Mouse (Mus musculus) adrenal gland (tissue): Measurements from ENCODE around the gene Mycl.

ENCODE experiments used
- intact Hi-C: fragments of 180-260 bp; cut with DNase I; formaldehyde crosslinking; loops from one replicate; pipeline ENCODE4 v1.15.1; 2025
- long read RNA-seq, 2 experiments: library from polyadenylated mRNA; unstranded; transcript quantifications; one replicate each; pipeline ENCODE4 v2.0.0; 2020; ENCODE audit warnings: borderline replicate concordance in 1 of 2; ENCODE audit not compliant: insufficient replicate concordance in 1 of 2

Mycl gene
- long read RNA-seq, experiment 1, partial matches to known transcripts = 0 of 1 reads
- long read RNA-seq, experiment 1, other reads (novel, unspliced or antisense) = 0 of 1 reads
- long read RNA-seq, experiment 2, partial matches to known transcripts = 0 of 1 reads
- long read RNA-seq, experiment 2, other reads (novel, unspliced or antisense) = 0 of 1 reads

DNA sequence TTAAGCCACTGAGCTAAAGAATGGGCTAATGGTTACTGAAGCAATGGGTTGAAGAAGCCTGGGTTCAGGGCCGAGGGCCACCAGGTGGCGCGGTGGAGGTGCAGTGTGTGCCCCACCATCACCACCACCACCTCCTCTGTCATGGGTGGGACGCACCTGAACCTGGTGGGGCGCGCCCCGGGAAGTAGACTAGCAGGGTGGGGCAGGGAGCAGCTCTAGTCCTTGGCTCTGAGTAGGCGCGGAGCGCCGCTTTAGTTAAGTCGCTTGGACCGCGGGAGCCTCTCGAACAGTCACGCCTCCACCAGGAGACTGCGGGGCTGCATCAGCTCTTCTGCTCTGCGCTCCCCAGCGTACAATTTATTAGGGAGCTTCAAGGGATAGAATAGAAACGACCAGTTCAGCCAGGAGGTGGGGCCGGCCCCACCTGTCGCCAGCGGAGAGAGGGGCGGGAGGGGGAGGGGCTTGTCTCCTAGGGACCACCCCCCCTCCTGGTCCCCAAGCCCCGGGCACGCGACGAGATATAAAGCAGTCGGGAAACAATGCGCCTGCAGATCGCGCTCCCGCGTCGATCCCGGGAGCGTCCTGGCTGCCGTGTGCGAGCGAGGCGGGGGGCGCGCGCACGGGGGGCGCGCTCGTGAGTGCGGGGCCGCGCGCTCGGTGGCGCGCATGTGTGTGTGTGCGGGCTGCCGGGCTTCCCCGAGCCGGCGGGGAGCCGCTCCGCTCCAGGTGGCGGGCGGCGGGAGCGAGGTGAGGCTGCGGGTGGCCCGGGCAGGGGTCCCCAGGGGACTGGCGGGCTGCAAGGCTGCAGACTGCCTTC, at the start of gene Mycl:
Mycl (plus strand) TSS at position 249 of the 817 bp plus-strand sequence.
- intact Hi-C loops = loop anchor here (2.0 kb wide), 1 partner anchor 87 kb away; no protein-coding TSS in a partner anchor

DNA sequence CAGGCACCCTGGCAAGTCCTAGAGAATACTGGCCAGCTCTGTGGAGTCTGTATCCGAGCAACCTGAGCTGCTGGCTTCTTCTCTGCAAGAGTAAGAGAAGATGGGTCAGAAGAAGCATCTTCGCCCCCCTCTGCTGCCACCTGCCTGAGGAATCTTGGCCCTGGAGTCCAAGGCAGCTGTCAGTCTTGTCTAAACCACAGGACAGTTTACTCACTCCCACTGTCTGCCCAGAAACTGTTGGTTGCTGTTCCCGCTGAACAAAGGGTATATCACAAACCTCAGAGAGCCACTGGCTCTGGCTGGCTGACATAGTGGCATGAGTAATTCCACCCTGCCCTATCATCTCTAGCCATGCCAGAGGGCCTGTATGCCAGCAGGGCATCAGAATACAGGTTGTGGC, 48.2 kb upstream of the Mycl start:
- intact Hi-C loops = no loop called here

DNA sequence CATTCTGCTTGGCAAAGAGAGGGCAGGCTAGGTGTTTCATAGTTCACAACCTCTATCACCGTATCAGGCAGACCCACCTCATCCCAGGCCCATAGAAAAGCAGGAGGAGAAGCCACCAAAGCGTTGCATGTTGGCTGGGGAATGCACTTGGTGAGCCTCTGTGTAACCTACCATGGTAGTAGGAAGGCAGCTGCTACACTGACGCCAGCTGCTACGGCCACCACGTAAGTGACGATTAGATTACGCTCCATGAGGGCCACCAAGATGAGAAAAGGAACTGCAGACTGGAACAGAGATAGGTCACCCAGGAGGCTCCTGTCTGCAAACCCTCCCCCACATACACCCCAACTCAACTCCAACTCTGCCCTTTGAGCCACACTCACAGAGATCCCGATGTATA, 46.4 kb upstream of the Mycl start:
- intact Hi-C loops = no loop called here

DNA sequence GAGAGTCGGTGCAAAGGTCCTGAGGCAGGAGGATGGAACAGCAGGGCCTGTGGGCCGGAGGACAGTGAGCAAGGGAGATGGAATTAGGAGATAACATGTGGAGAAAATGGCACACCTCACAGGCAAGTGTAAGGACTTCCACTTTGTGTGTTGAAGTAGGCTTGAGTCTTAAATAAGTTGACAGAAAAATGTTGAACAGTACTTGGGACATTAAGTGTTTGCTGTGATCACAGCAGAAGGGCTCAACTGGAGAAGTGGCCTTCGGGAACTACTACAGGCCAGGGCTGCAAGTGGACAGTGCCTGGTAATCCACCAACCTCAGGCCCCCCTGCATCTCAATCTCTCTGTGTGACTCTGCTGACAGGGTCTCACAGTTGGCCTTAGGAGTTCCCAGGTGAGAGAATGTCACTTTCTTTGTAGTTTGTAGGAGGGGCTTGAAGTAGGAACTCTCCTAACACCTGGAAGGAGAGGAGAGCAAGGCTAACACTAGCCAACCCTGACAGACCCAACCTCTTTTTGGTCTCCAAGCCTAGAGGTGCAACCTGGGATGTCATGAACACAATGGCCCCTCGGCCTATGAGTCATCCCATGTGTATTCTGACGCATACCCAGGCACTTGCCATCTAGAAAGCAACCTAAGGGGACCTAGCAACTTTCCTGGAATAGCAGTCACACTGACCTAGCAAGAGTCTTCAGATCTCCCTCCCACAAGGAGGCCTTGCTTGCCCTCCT, 40.6 kb upstream of the Mycl start:
- intact Hi-C loops = no loop called here

DNA sequence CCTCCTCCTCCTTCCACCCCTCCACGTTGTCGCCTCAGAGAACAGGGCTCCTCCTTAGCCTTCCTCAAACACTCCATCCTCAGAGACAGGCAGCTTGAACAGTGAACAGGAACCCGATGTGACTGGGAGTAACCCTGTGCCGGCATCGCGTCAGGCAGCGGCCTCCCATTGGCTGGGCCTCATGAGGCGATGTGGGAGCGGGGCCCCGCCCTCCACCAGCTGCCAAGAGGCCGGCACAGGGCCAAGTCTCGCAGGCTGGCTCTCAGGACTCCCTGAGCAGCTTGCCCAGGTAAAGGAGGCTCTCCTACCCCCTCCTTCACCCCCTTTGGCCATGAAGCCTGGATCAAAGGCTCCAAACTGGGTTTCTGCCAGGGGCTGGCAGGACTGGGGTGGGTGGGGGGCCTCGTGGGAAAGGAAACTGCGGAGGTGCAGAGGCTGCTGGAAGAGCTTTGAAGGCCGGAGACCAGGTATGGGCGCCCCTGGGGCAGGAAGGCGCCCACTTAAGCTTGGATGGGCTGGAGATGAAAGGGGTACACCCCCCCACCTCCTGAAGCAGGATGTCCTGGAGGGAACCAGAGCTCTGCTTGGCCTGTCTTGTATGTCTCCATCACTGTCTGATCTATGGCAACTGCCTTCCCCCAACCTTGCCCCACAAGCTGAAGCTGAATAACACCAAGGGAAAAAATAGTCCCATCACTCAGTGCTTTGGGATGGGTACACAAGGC, 39.9 kb upstream of the Mycl start:
- intact Hi-C loops = no loop called here

DNA sequence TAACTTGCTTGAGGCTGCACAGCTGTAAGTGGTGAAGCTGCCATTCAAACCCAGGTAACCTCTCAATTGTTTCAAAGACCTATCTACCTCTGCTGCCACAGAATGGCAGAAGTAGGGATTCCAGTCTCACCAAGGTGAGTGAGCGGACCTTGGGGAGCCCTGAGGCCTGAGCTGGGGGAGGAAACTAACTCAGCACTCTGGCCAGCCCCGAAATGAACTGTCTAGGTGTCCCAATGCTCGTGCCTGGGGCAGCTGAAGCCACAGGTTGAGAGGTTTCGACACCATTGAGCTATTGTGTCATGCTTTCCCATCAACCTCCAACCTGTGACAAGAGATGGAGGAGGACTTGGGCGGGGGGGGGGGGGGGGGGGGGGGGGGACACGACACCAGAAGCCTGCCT, 39.2 kb upstream of the Mycl start:
- intact Hi-C loops = no loop called here

DNA sequence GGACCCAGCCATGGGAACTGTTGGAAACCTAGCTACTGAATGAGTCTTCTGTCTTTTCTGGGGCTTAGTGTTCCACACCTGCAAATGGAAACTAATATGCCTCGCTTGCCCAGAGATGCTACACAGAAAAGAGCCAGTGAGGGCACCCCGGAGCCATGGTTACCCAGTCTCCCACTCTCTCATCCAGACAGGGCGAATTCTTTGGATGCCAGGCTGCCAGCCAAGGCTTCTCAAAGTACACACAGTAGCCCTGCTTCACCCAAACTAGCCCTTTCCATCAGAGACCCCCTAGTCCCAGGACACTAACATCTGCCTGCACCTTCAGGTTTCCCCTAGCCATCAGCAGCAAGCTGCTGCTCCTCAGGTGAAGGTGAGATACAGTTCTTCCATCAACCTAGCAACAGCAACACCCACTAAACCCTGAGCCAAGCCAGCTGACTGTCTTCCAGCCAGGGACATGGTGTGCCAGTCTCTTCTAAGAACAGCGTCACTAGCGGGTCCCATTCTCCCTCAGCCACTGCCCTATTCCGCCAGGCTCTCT, 36.9 kb upstream of the Mycl start:
- intact Hi-C loops = no loop called here

DNA sequence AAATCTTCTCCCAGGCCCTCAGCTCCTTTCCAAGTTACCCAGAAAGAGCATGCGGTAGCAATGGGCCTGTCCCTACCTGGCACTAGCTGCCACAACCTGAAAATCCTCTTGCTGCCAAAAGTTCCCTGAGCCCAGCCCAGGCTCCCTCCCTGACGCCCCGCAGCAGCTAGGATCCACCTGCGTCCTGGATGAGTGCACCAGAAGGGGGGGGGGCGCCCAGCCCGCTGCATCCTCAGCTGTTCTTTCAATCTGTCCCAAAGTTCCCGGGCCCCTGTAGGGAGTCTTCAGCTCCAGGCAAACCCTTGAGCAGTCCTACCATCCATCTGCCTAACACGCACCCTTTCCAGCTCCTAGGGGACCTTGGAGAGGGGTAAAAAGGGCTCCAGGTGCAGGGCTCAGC, 35.6 kb upstream of the Mycl start:
- intact Hi-C loops = no loop called here

DNA sequence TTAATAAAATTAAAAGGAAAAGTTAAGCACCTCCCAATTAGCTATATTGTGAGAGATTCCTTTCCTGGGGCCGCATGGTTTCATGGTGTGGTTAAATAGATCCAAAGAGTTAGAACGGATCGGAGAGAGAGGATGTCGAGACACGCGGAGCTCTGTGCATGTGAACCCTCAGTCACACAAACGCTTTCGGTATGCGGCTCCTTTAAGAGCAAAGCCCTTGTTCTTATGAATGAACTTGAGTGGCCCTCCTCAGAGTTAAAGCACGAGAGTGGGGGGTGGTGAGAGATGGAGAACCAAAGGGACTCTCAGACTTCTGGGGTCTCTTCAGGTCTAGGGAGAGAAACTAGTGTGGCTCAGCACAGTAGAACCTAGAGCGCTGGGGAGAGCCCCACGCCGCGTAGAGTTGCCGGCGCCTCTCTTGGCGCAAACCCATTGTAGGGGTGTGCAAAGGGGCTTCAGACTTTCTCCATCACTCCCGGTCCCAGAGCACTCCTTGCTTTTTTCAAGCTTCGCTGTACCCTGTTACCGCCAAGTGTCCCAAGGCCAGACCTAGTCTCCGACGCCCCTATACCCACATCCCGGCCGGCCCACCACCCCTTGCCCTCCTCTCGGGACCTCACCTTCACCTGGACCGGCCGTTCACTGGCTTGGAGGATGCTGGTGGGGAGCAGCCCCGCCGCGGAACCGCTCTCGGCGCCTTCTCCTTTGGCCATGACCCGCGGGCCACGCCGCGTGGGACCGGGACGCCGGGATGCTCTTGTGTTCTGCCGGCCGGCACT, 34.9 kb upstream of the Mycl start:
- intact Hi-C loops = no loop called here

DNA sequence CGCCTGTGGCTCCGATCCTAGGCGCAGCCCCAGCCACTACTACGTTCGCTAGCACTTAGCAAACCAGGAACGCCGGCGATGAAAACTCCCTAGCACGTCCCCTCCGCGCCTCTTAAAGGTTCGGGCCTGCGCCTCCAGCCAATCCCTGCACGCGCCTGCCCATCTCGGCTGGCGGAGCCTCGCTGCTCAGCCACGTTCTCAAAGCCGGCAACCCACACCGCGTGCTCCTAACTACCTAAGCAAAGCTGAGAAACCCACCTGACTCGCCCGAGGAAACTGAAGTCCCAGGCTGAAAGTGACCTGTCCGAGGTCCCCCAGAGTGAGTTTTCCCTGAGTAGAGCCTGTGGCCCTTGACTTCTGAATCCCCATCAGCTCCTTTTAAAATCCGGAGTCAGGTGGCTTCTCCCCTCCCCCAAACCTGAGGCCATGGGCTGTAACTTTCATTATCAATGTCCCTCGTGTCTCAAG, 34.3 kb upstream of the Mycl start, which contains the start of gene Mfsd2a:
Mfsd2a (minus strand) TSS at position 89 of the 468 bp plus-strand sequence.
- intact Hi-C loops = no loop called here

DNA sequence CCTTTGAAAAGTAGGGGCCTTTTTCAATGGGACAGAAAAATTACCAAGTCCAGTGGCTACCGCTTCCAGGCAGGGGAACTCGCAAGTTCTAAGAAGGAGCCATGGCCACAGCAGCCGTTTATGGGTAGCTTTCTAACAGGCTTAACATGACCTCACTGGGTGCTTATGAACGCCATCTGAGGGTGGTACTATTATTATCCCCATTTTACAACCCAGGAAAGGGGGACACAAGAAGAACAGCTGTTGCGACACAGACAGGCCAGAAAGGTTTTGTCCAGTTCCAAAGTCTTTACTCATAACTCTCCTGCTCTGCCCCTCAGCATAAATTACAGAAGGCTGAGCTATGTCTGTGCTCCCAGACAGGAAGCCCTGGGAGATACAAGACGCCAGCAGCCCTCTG, 33.9 kb upstream of the Mycl start:
- intact Hi-C loops = no loop called here

DNA sequence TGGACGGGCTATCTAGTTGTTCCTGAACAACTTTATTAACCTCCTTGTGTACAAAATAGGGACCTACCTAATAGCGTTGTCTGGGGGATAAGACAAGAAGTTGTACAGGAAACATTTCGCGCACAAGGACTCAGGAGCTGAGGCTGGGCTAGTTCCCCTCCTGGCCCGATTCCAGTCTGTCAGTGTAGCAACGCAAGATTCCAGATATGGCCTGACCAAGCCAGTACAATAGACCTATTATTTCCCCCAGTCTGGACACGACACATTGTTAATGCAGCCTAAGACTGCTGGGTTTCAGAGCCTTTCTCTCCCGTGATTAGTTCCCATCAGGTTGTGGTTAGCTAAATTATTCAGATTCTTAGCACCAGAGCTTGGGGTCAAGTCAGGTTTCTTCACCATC, 32.7 kb upstream of the Mycl start:
- intact Hi-C loops = no loop called here

DNA sequence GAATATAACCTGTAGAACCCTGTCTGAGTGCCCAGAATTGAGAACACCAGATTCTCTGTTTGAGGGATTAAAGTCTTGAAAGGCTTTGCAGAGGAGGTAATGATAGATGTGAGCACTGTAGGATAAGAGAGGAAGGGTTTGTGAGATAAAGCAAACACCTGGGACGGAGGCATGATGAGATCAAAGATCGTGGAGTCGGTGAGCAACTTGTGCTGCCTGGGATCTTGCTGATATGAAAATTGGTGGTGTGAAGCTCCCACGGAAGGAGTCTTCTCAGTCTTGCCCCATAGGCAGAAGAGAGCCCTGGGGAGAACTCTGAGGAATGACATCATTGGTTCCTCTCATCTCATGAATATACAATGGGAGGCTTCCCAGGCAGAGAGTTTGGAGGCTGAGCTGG, 27.3 kb upstream of the Mycl start:
- intact Hi-C loops = no loop called here

DNA sequence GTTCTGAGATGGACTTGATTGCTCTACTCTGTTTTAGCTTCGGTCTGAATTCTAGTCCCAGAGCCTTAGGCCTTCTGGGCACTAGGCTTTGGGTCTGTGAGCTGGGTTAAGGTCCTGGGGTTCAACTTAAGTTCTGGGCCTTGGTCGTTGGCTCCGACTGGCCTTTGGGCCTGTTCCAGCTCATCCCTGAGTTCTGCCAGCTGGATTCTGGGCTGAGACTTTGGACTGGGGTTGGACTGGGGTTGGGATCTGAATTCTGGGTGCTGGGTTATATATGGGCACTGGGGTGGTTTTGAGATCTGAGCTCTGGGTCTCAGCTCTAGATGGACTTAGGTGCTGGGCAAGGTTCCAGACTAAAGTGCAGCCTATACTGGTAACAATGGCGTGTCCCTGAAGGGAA, 24.3 kb upstream of the Mycl start:
- intact Hi-C loops = no loop called here

DNA sequence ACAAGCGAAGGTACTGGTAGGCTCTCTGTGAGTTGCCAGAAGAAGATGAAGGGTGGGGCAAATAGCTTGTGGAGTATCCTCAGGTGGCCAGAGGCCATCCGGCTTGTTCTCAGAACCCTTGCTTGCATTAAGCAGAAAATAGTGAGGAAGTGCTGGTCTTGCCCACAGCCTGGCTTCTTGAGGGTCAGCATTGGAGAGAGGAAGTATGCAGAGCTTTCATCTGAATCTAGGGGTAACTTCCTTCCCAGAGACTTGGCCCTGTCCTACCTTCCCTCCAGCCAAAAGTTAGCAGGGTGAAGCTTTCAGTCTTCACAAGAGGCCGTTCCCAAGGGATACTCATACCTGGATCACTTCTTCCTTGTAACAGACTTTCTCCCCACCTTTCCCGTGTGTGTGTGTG, 23.8 kb upstream of the Mycl start:
- intact Hi-C loops = no loop called here

DNA sequence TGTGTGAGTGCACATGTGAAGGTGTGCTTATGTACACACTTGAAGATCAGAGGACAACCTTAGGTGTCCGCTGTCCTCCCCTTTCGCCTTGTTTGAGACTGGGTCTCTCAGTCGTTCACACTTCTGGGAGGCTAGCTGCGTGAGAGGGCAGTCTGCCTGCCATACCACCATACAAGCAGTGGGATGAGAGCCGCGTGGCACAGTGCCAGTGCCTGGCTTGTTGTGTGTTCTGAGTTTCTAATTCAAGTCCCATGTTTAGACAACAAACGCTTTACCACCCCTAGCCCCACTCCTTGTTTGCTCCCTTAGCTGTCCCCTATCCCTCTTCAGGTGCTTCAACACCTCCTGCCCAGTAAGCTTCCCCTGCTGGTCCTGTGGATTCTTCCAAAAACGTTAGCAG, 23.4 kb upstream of the Mycl start:
- intact Hi-C loops = no loop called here

DNA sequence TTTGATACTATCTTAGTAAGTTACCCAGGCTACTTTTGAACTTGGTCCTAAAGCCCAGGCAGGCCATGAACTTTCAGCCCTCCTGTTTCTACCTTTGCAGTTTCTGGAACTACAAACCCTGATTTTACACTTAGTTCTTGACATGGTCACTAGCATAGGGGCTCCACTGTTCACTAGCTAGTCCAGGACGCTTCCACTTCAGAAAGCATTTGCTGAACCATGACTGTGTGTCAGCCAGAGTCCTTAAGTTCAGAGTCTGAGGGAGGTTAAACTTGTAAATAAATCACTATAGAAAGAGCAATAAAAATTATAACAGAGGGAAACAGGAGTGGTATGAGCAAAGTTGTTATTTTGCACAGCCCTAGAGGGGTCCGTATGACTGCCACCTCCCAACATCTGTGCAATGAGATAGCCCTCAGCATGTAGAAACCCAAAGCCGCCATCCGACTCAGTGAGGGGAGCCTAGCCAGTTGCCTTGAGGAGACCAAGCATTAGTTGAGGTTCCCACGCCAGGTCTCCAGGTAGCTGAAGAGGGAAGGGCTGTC, 20.4 kb upstream of the Mycl start:
- intact Hi-C loops = no loop called here

DNA sequence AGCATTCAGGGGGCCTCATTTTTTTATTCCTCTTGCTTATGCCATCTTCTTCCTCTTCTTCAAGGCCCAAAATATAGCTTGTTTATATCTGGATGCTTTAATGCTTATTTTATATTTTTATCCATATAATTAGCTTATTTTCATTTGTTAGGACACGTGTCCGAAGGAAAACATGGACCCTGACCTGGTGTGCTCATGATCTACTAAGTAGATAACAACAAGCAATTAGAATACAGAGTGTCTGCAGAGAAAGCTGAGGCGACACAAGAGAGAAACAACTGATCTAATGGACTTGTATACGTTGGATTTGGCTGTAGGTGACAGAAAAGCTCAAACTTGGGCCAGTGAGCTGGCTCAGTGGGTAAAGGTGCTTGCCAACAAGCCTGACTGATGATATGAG, 18.6 kb upstream of the Mycl start:
- intact Hi-C loops = no loop called here

DNA sequence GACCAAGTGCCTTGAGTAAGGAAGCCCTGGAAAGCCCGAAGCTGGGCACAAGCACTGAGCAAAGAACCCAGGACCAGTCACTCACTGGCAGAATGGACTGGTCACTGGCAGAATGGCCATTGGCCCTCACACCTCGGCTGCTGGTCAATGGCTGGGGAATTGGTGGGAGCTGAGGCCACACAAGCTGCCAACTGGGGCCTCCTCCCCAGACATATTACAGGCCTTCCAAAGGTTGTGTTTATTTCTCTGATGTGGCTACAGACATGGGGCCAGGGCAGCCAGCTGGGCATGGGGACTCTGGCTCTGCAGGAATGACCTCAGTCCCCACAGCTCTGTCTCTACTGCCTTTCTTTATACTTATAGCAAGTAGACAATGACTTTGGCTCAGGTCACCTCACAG, 16.6 kb upstream of the Mycl start:
- intact Hi-C loops = no loop called here

DNA sequence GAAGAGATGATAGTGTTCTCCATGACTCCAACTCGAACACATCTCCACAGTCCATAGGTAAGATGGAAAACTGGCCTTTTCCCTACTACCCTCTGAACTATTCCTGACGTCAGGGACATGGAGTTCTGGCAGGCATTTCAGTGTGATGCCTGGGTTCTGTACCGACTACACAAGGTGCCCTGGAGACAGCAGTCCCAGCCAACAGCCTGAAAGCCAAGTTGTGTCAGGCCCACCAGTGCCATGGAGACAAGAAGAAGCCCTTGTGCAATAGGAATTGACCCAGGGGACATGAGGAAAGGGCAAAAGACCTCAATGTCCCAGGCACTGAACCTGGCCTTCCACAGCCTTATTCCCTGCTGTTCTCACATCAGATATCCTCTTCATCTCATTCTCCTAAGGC, 15.6 kb upstream of the Mycl start:
- intact Hi-C loops = loop anchor here (5.0 to 10.0 kb wide), 2 partner anchors 68 to 165 kb away; no protein-coding TSS in a partner anchor
